Mouse (Mus musculus) kidney, postnatal 0 days (tissue): ENCODE measurements at regions not wholly inside any gene's neighbourhood (a gene's known extent, or its start where the extent isn't known, plus 50 kb on each side); places are given as distances from the start of the nearest gene placed in this dataset.
A peak's percentile ranks its signal among the peaks of the same experiment; 100 is the strongest.

ENCODE experiments used
- ATAC-seq: fragments of 200-750 bp; cut with Nextera tagmentation; replicated peaks from 2 replicates; pipeline ENCODE4 v1.8.0; 2017; ENCODE audit warnings: low read depth, moderate number of reproducible peaks, moderate TSS enrichment, moderate library complexity; ENCODE audit not compliant: low FRiP score
- DNase-seq: peaks from one replicate; pipeline ENCODE4 v3.0.0-alpha.2; 2016; ENCODE audit warnings: low spot score
- H3K27ac ChIP-seq: fragments of 300-500 bp; sonication (generic); 2 replicates; pipeline ENCODE4 v1.5.1; 2014; ENCODE audit warnings: mild to moderate bottlenecking
- H3K27me3 ChIP-seq: fragments of 300-500 bp; sonication (generic); 2 replicates; pipeline ENCODE4 v1.6.1; 2014; ENCODE audit warnings: low read length, mixed read lengths; ENCODE audit not compliant: insufficient read depth
- H3K36me3 ChIP-seq: fragments of 300-500 bp; sonication (generic); 2 replicates; pipeline ENCODE4 v1.6.1; 2014; ENCODE audit warnings: low read length, mixed read lengths; ENCODE audit not compliant: insufficient read depth
- H3K4me1 ChIP-seq: fragments of 300-500 bp; sonication (generic); replicated peaks from 2 replicates; pipeline ENCODE4 v1.6.1; 2014; ENCODE audit warnings: antibody characterized with exemption, low read length, mixed read lengths; ENCODE audit not compliant: insufficient read depth
- H3K4me2 ChIP-seq: fragments of 300-500 bp; sonication (generic); 2 replicates; pipeline ENCODE4 v1.6.1; 2014; ENCODE audit warnings: mild to moderate bottlenecking, low read length, moderate library complexity, mixed read lengths
- H3K4me3 ChIP-seq: fragments of 300-500 bp; sonication (generic); replicated peaks from 2 replicates; pipeline ENCODE4 v1.5.1; 2014; ENCODE audit warnings: low read depth, low read length
- H3K9ac ChIP-seq: fragments of 300-500 bp; sonication (generic); 2 replicates; pipeline ENCODE4 v1.6.1; 2014; ENCODE audit warnings: low read depth, low read length
- H3K9me3 ChIP-seq: fragments of 300-500 bp; sonication (generic); replicated peaks from 2 replicates; pipeline ENCODE4 v1.6.1; 2016; ENCODE audit warnings: low read length, inconsistent platforms, mixed read lengths
- CTCF ChIP-seq: IDR thresholded peaks from 2 replicates; pipeline ENCODE4 v1.5.1; 2016; ENCODE audit warnings: antibody characterized with exemption, low read depth, mild to moderate bottlenecking, moderate library complexity
- WGBS: fragments of 180-500 bp; shearing (Covaris S2); extraction: QIAGEN DNeasy Blood & Tissue Kit; methylation state at CpG from one replicate; pipeline ENCODE4 v1.1.7; 2014; 5-methylcytosine and 5-hydroxymethylcytosine counted together

DNA sequence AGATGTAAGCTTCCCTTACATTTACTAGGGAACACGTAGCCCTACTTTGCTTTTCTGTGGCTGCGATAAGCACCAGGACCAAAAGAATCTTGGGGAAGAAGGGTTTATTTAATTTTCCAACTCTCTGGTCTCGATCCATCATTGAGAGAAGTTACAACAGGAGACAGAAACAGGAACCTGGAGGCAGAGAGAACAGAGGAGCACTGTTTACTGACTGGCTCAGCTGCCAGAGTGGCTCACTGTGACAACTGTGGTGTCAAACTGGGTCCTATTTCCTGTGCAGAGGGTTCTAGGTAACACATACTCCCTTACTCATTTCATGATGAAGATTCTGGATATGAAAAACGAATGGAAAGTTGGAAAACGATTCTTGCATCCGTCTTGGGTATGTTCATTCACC is 125.7 kb upstream of the Meis1 start:
- WGBS: 93% methylated on average over 6 of the region's 6 CpGs
- no peak overlapping the region for H3K4me2 ChIP-seq
- no peak for TF ChIP-seq CTCF

DNA sequence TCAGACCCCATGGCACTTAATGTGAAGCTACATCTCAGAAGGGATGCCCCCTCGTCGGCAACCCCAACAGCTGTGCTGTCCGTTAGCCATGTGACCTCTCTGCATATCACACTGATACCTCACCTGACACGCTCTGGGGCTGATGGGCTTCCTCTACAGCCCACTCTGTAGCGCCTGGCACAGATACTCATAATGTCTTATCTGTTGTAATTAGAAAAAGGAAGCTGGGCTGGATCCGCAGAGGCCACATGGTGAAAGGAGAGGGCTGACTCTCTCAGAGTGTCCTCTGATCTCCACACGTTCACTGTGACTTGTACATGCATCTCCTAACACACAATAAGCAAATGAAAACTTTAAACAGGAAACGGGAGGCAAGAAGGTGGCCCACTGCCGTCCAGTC is 126.5 kb upstream of the Meis1 start:
- Histone ChIP-seq H3K27ac (no peak overlapping the region), H3K4me2 (no peak overlapping the region), H3K9ac (no peak overlapping the region), H3K4me3 (no peak overlapping the region), H3K36me3 (no peaks in the 10 kb centered on the region), H3K9me3 (no peaks in the 10 kb centered on the region), H3K27me3 (no peaks in the 10 kb centered on the region), H3K4me1 (no peaks in the 10 kb centered on the region)
- 76% methylated on average over 9 of the region's 9 CpGs for WGBS
- DNase-seq: no peak
- no peak for ATAC-seq
- TF ChIP-seq CTCF: no peak

More for the DNA sequence above, 125.7 kb upstream of the Meis1 start:
- Histone ChIP-seq H3K4me3 (no peak overlapping the region), H3K9me3 (no peaks in the 10 kb centered on the region), H3K36me3 (no peaks in the 10 kb centered on the region), H3K9ac (no peak overlapping the region), H3K27ac (no peak overlapping the region), H3K4me1 (no peaks in the 10 kb centered on the region), H3K27me3 (no peaks in the 10 kb centered on the region)
- DNase-seq (no peak), ATAC-seq (no peak)

DNA sequence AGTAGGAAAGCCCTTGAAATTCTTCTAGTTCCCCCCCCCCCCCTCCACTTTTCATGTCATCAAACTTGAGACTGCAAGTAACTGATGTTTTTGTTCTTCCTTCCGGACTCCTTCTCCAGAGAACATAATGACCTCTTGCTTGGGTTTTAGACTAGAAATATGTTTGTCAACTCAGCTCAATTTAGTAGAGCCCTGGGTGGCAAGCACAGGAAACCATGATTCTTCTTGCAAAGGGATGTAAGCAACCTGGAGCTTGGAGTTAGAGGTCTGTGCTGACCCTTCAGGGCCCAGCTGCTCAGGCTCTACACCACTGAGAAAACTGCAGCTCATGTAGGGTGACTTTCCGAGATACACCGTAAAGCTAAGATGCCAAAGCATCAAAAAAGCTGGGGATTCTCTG is 127.2 kb upstream of the Meis1 start:
- Histone ChIP-seq H3K4me1 (no peaks in the 10 kb centered on the region), H3K4me2 (no peak overlapping the region), H3K27me3 (no peaks in the 10 kb centered on the region), H3K36me3 (no peaks in the 10 kb centered on the region), H3K9ac (no peak overlapping the region), H3K9me3 (no peaks in the 10 kb centered on the region), H3K4me3 (no peak overlapping the region), H3K27ac (no peak overlapping the region)
- ATAC-seq (no peak), DNase-seq (peak; percentile 79)
- 54% methylated on average over 3 of the region's 3 CpGs for WGBS
- TF ChIP-seq CTCF: no peak

DNA sequence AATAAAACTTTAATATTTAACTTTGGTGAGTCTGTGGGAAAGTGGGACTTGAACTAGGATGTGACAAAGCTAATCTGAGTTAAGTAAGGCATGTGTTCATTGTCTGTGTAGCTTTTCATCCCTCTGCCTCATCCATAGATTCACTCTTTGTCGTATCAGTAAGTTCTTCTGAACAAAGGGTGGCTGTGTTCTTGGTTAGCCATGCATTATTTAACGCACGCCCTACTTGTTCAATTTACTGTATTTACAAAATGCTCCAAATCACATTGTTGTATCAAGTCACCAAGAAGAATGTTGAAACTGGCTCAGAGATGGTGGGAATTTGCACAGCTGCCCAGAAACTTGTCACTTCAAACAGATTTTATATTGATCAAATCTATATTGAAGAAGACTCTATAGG is 132.2 kb upstream of the Meis1 start:
- 86% methylated on average over 3 of the region's 3 CpGs for WGBS
- no peak for DNase-seq
- Histone ChIP-seq H3K27ac (no peak overlapping the region), H3K27me3 (no peaks in the 10 kb centered on the region), H3K9ac (no peak overlapping the region), H3K4me3 (no peak overlapping the region), H3K4me1 (no peaks in the 10 kb centered on the region), H3K4me2 (no peak overlapping the region), H3K36me3 (no peaks in the 10 kb centered on the region), H3K9me3 (no peaks in the 10 kb centered on the region)
- no peak for TF ChIP-seq CTCF
- no peak for ATAC-seq

DNA sequence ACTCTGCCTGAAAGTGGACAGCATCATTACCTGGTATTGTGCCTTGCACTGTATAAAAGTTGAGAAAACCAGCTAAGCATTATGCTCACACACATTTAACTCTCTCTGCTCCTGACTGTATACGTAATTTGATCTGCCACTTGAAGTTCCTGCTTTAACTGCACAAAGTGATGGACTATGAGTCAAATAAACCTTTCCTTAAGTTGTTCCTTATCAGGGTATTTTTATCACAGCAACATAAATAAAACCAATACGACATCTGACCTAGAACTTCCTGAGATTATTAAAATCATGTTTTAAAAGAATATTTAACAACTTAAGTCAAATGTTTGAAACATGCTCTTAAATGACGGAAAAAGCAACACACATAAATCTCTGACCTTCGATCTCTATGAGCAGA is 134.9 kb upstream of the Meis1 start:
- no peak for TF ChIP-seq CTCF
- H3K4me3 ChIP-seq: no peak overlapping the region
- 46% methylated on average over 4 of the region's 4 CpGs for WGBS
- H3K9ac ChIP-seq: no peak overlapping the region
- no peak overlapping the region for H3K27ac ChIP-seq
- H3K36me3 ChIP-seq: no peaks in the 10 kb centered on the region
- H3K4me1 ChIP-seq: no peaks in the 10 kb centered on the region
- H3K9me3 ChIP-seq: no peaks in the 10 kb centered on the region
- DNase-seq: peak; percentile 29
- H3K27me3 ChIP-seq: no peaks in the 10 kb centered on the region
- H3K4me2 ChIP-seq: no peak overlapping the region
- ATAC-seq: no peak

DNA sequence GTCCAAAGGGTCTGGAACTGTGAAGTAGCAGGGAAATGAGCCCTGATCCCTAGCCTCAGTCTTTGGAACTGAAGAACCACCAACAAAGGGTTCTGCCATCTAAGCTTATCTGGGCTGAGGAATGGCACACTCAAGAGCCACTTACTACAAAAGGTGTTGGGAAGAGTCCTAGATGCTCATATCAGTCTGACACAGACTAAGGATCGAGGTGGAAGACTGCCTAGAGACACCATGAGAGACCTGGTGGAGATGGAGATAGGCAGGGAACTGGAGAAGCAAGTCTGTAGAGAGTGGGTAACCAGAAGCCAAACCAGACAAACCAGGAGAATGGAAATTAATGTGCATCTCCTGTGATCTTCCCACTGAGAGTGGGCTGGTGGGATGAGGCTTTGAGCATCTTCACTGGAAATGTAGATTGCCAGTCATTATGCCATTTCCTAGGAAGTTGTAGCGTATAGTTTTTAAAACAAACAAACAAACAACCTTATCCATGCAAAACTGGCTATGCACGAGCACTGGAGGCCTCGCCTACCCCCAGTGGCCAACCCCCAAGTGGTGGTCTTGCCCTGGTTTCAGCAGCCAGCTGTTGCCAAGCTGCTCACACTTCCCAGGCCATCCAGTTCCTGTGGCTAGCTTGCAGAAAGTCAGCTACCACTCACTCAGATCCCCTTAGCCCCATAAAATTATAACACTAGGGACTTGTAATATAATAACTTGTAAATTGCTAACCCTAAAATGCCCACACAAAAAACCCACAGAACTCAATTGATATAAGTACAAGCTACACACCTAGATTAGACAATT is 136.2 kb upstream of the Meis1 start:
- 90% methylated on average over 4 of the region's 4 CpGs for WGBS
- no peak for TF ChIP-seq CTCF

DNA sequence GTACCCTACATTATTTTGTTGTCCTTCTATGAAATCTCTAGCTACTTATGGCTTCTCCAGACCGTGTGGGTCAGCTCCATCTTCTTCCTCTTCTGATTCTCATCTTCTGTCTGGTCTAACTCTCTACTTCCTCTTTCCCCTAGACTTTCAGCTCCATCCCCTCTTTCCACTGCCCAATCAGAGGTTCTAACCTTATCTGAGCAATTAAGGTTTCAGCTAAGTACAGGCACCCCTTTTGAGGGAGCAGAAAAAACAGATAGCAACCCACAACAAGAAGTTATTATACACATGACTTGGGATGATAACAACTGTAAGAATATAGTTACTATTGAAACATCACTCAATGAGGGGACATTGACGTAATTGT is 136.8 kb upstream of the Meis1 start:
- Histone ChIP-seq H3K4me1 (no peaks in the 10 kb centered on the region), H3K36me3 (no peaks in the 10 kb centered on the region), H3K9me3 (no peaks in the 10 kb centered on the region), H3K4me3 (no peak overlapping the region), H3K9ac (no peak overlapping the region), H3K27me3 (no peaks in the 10 kb centered on the region), H3K4me2 (no peak overlapping the region), H3K27ac (no peak overlapping the region)
- ATAC-seq (no peak), DNase-seq (no peak)
- TF ChIP-seq CTCF: no peak
- WGBS: 86% methylated on average over 2 of the region's 2 CpGs

More for the DNA sequence above, 136.2 kb upstream of the Meis1 start:
- ATAC-seq (no peak), DNase-seq (no peak)
- H3K9ac ChIP-seq: no peak overlapping the region
- no peak overlapping the region for H3K27ac ChIP-seq
- H3K9me3 ChIP-seq: no peaks in the 10 kb centered on the region
- H3K4me3 ChIP-seq: no peak overlapping the region
- H3K4me1 ChIP-seq: no peaks in the 10 kb centered on the region
- H3K4me2 ChIP-seq: no peak overlapping the region
- no peaks in the 10 kb centered on the region for H3K27me3 ChIP-seq
- no peaks in the 10 kb centered on the region for H3K36me3 ChIP-seq
